Mouse (Mus musculus): ENCODE measurements around the gene Zbtb16.

DNA sequence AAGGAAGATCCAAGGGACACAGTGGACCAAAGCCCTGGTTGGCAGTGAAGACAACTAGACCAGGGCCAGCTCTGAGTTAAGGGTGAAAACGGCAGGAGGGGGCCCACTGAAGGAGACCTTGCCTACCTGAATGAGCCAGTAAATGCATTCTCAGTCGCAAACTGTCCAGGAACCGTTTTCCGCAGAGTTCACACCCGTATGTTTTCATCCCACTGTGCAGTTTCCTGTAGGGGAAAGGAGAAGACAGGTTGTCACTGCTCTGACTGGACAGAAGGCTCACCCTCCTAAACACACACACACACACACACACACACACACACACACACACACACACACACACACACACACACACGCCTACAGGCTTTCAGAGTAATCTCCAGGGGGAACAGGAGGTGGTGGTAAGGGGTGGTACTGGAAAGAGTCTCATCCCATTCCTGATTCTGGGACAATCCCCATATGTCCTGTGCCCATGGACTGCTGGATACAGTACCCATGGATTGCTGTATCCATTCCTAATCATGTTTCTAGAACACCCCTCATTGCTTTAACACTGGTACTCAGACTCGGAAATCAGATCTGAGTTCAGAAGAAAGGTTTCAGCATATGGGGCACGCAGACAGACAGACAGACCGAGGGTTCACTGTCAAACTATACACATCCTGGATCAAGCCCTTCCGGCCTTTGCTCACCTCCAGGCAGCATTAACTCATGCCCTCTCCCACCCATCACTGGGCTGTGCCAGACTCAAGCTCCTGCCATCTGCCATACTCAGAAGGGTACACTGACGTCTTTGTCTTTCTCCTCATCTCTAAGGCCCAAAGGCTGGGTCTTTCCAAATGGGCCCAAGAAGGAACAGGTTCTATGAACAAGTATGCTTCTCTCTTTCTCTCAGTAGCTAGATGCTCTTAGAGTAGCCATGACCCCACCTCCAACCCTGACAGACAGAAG, 92.4 kb downstream of the Zbtb16 start:
- TF ChIP-seq POLR2A (IDR thresholded peaks at IDR 0.05; ENCODE audit: low read depth, low read length) (no peak), CTCF (IDR thresholded peaks at IDR 0.05; ENCODE audit: borderline replicate concordance, insufficient read depth, low read length) (no peak)
